Mouse (Mus musculus): ENCODE data around the gene Defb46. TPM values are rescaled to one million over a fixed set of nuclear protein-coding genes. Genes with fewer than 3 reads are reported as not detected.

The Defb46 gene
- polyA plus RNA-seq (2017; shearing (Covaris generic)): not detected

DNA sequence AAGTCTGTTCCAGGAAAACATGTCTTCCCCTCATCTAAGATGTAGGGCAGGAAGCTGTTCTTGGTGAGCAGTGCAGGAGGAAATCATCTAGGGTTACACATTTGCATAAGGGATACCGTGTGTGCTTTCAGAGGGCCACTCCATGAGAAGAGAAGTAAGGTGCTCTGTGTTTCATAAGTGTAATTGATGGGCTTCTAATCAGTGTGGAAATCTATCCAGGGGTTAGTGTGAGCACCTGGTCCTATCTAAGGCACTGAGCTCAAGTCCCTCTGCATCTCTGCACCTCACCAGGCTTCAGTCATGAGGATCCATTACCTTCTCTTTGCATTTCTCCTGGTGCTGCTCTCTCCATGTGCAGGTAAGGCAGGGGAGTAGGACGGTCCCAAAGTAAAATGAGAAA, at the start of gene Defb46:
Gene Defb46, plus strand, starts transcription at position 301 of the 400 bp plus-strand sequence.

GRCm38 (mm10) chr8:19225161-19225560, 14.6 kb upstream of the Defb46 start, which contains the start of gene Defb6:
Gene Defb6 (plus strand): TSS chr8:19225478.

GRCm38 (mm10) chr8:19247280-19247679, 7.6 kb downstream of the Defb46 start, which contains the start of gene Defb5:
Gene Defb5 (plus strand): TSS chr8:19247580.

Other genes starting within 250 kb of the Defb46 start
- gene Defb37, start 248.9 kb upstream of the Defb46 start, polyA plus RNA-seq (2017; shearing (Covaris generic)): not detected
- not detected for gene Defb38, start 213.3 kb upstream of the Defb46 start, polyA plus RNA-seq (2017; shearing (Covaris generic))
- gene Defb39, start 175.1 kb upstream of the Defb46 start, polyA plus RNA-seq (2017; shearing (Covaris generic)): not detected
- gene Defb12, start 125.1 kb upstream of the Defb46 start, polyA plus RNA-seq (2017; shearing (Covaris generic)): not detected
- not detected for gene Defb34, start 116.2 kb upstream of the Defb46 start, polyA plus RNA-seq (2017; shearing (Covaris generic))
- not detected for gene Gm45826, start 99.1 kb upstream of the Defb46 start, polyA plus RNA-seq (2017; shearing (Covaris generic))
- not detected for gene Defb14, start 45.6 kb upstream of the Defb46 start, polyA plus RNA-seq (2017; shearing (Covaris generic))
- gene Defb4, start 41.2 kb upstream of the Defb46 start, polyA plus RNA-seq (2017; shearing (Covaris generic)): not detected
- gene Defb6, start 14.4 kb upstream of the Defb46 start, polyA plus RNA-seq (2017; shearing (Covaris generic)): not detected
- gene Defb5, start 7.7 kb downstream of the Defb46 start, polyA plus RNA-seq (2017; shearing (Covaris generic)): not detected
- gene Defb3, start 53.4 kb downstream of the Defb46 start, polyA plus RNA-seq (2017; shearing (Covaris generic)): not detected
- gene Defb8, start 207.7 kb downstream of the Defb46 start, polyA plus RNA-seq (2017; shearing (Covaris generic)): not detected